9 mouse cellular contexts compared by ENCODE assay signal in genomic region chr13:63643394-63643793, GRCm38 (mm10).
DNase-seq lines count a peak whose midpoint lies in the region; ATAC-seq lines count a peak whose summit lies in the region.
"Had no signal": no experiment of that assay in that cellular context is flagged by ENCODE, and none has a peak within 500 bp of the region (broad histone marks: within the 10 kb centered on the region; RNA-seq: fewer than 3 reads in every experiment).

No protein-coding gene starts in this region.

- H3K36me3 ChIP-seq in forebrain, embryonic 16.5 days (ENCODE audit: control insufficient read depth, insufficient read depth): no peaks in the 10 kb centered on the region
- no peaks in the 10 kb centered on the region for H3K36me3 ChIP-seq in forebrain, embryonic 12.5 days (replicated peaks)

- no peak overlapping the region for H3K27ac ChIP-seq in forebrain, embryonic 16.5 days (ENCODE audit: low read length)
- H3K27ac ChIP-seq in forebrain, embryonic 12.5 days: no peak overlapping the region

- no peaks in the 10 kb centered on the region; the same call in 1 of the 2 replicates for H3K27me3 ChIP-seq in forebrain, embryonic 16.5 days (replicated peaks; ENCODE audit: control insufficient read depth, insufficient read depth, low read length)
- H3K27me3 ChIP-seq in forebrain, embryonic 12.5 days: no peaks in the 10 kb centered on the region; the same call in 1 of the 2 replicates

- peak; percentile 68; the same call in 1 of the 2 replicates for ATAC-seq in forebrain, embryonic 16.5 days
- ATAC-seq in forebrain, embryonic 12.5 days (ENCODE audit: low FRiP score): no peak

- WGBS in forebrain, embryonic 16.5 days: 24% methylated on average over 2 of the region's 2 CpGs
- 56% methylated on average over 2 of the region's 2 CpGs for WGBS in forebrain, embryonic 12.5 days

- H3K4me1 ChIP-seq in forebrain, embryonic 16.5 days (replicated peaks; ENCODE audit: control insufficient read depth, insufficient read depth, low read length): 0 out of 2 replicates have a peak, but pooled peaks cover 6% of the 10 kb centered on the region
- peaks cover 5% of the 10 kb centered on the region; the same call in 1 of the 2 replicates for H3K4me1 ChIP-seq in forebrain, embryonic 12.5 days

- peak; percentile 51 to 80 for DNase-seq in heart, adult 18-20 months
- peak; percentile 61 for DNase-seq in kidney, adult 9 months
- DNase-seq in lung, postnatal 25 days (ENCODE audit: low spot score): peak; percentile 80
- no peak for DNase-seq in embryo, embryonic 10 days (ENCODE audit: low spot score)
- no peak for DNase-seq in urinary bladder, postnatal 10 days (ENCODE audit: low spot score)
- DNase-seq in spleen, adult 18-20 months: no peak

- no peak overlapping the region for H3K4me2 ChIP-seq in forebrain, embryonic 16.5 days (ENCODE audit: low read length)
- no peak overlapping the region for H3K4me2 ChIP-seq in forebrain, embryonic 12.5 days
- H3K4me2 ChIP-seq: midbrain, embryonic 11.5 days had no signal

- no peak overlapping the region for H3K4me3 ChIP-seq in forebrain, embryonic 16.5 days (replicated peaks; ENCODE audit: low read length)
- no peak overlapping the region for H3K4me3 ChIP-seq in forebrain, embryonic 12.5 days (replicated peaks)

- H3K9me3 ChIP-seq in forebrain, embryonic 16.5 days (ENCODE audit: control insufficient read depth, low read length): no peaks in the 10 kb centered on the region
- H3K9me3 ChIP-seq in forebrain, embryonic 12.5 days: no peaks in the 10 kb centered on the region

- H3K9ac ChIP-seq in forebrain, embryonic 16.5 days (replicated peaks; ENCODE audit: low read depth, low read length): no peak overlapping the region
- no peak overlapping the region for H3K9ac ChIP-seq in forebrain, embryonic 12.5 days

Comparison
In these comparisons a context has a peak if more than half of its experiments do, and no peak if none do; other contexts are left out.
1. DNase-seq: peak in heart, adult 18-20 months (2 of 2), kidney, adult 9 months (single experiment) and lung, postnatal 25 days (single experiment); none in embryo, embryonic 10 days (single experiment), urinary bladder, postnatal 10 days (single experiment) and spleen, adult 18-20 months (0 of 2).